Mouse (Mus musculus): Measurements from ENCODE around the gene Chat.
"Not testable (repeated sequence)": the region's sequence is repeated elsewhere in the genome, so short reads cannot be mapped to it uniquely, and the experiment has no call there.

The Chat gene

GRCm38 (mm10) chr14:32452552-32452951, 13.2 kb downstream of the Chat start:
- DNase-seq: no peak

GRCm38 (mm10) chr14:32446989-32447388, 18.8 kb downstream of the Chat start:
- DNase-seq: no peak

GRCm38 (mm10) chr14:32443446-32443845, 22.3 kb downstream of the Chat start:
- no peak for DNase-seq

GRCm38 (mm10) chr14:32439744-32440143, 26.0 kb downstream of the Chat start:
- no peak for DNase-seq

GRCm38 (mm10) chr14:32439316-32439715, 26.5 kb downstream of the Chat start:
- no peak for DNase-seq

- DNase-seq: no peak
Observed at GRCm38 (mm10) chr14:32437352-32437793, 28.4 kb downstream of the Chat start.

GRCm38 (mm10) chr14:32429030-32429602, 36.7 kb downstream of the Chat start:
- DNase-seq: no peak

- DNase-seq: no peak
Observed at GRCm38 (mm10) chr14:32423946-32424345, 41.8 kb downstream of the Chat start.

- DNase-seq: no peak
Observed at GRCm38 (mm10) chr14:32418747-32419146, 47.0 kb downstream of the Chat start.

- DNase-seq: no peak
Observed at GRCm38 (mm10) chr14:32412075-32412474, 53.7 kb downstream of the Chat start.

GRCm38 (mm10) chr14:32410084-32410483, 55.7 kb downstream of the Chat start:
- DNase-seq: no peak

- DNase-seq: not testable (repeated sequence)
Observed at GRCm38 (mm10) chr14:32405399-32405798, 60.4 kb downstream of the Chat start.

GRCm38 (mm10) chr14:32388196-32388595, 77.6 kb downstream of the Chat start, which contains the start of gene 1700024G13Rik:
1700024G13Rik (minus strand) TSS chr14:32388391.
- peak; percentile 67 for DNase-seq

- DNase-seq: no peak
Observed at GRCm38 (mm10) chr14:32381619-32382018, 84.2 kb downstream of the Chat start.

GRCm38 (mm10) chr14:32381066-32381465, 84.7 kb downstream of the Chat start:
- DNase-seq: no peak

GRCm38 (mm10) chr14:32380099-32380480, 85.7 kb downstream of the Chat start:
- no peak for DNase-seq

GRCm38 (mm10) chr14:32379395-32380098, 86.2 kb downstream of the Chat start:
- no peak for DNase-seq

- no peak for DNase-seq
Observed at GRCm38 (mm10) chr14:32372510-32372909, 93.3 kb downstream of the Chat start.

GRCm38 (mm10) chr14:32369756-32370155, 96.0 kb downstream of the Chat start:
- no peak for DNase-seq

GRCm38 (mm10) chr14:32364359-32364758, 101.4 kb downstream of the Chat start:
- no peak for DNase-seq

All from kidney, adult 9 months (tissue).